Mouse (Mus musculus): ENCODE results near the gene Lyar. TPM values are rescaled to one million over a fixed set of nuclear protein-coding genes. Genes with fewer than 3 reads are reported as not detected.

The Lyar gene
- polyA plus RNA-seq, 1 experiment from 2014 or later, result 78.5 TPM

Other genes with a start within 250 kb of the Lyar start
- 41.4 and 45.2 TPM in 2 replicates for gene Stx18, start 181.7 kb upstream of the Lyar start, polyA plus RNA-seq (2015; fragmentation: Nextera tagmentation; extraction: Ambion mirVana)
- 52.2 and 57.5 TPM in 2 replicates for gene Nsg1, start 60.6 kb upstream of the Lyar start, polyA plus RNA-seq (2015; fragmentation: Nextera tagmentation; extraction: Ambion mirVana)
- gene Zbtb49, start within 50 bp of the Lyar start, polyA plus RNA-seq (2015; fragmentation: Nextera tagmentation; extraction: Ambion mirVana), result 10.5 and 11.4 TPM in 2 replicates
- 66.2 and 69.0 TPM in 2 replicates for gene Tmem128, start 39.7 kb downstream of the Lyar start, polyA plus RNA-seq (2015; fragmentation: Nextera tagmentation; extraction: Ambion mirVana)
- gene Otop1, start 55.5 kb downstream of the Lyar start, polyA plus RNA-seq (2015; fragmentation: Nextera tagmentation; extraction: Ambion mirVana), result not detected in 2 replicates
- not detected in 2 replicates for gene Drd5, start 98.9 kb downstream of the Lyar start, polyA plus RNA-seq (2015; fragmentation: Nextera tagmentation; extraction: Ambion mirVana)